Mouse (Mus musculus): Measurements from ENCODE around the gene Sgms1. TPM values are rescaled to one million over a fixed set of nuclear protein-coding genes. Genes with fewer than 3 reads are reported as not detected.
A peak's percentile ranks its signal among the peaks of the same experiment; 100 is the strongest.

Sgms1 gene
- polyA plus RNA-seq, 1 experiment from 2014 or later = 36.7 TPM

DNA sequence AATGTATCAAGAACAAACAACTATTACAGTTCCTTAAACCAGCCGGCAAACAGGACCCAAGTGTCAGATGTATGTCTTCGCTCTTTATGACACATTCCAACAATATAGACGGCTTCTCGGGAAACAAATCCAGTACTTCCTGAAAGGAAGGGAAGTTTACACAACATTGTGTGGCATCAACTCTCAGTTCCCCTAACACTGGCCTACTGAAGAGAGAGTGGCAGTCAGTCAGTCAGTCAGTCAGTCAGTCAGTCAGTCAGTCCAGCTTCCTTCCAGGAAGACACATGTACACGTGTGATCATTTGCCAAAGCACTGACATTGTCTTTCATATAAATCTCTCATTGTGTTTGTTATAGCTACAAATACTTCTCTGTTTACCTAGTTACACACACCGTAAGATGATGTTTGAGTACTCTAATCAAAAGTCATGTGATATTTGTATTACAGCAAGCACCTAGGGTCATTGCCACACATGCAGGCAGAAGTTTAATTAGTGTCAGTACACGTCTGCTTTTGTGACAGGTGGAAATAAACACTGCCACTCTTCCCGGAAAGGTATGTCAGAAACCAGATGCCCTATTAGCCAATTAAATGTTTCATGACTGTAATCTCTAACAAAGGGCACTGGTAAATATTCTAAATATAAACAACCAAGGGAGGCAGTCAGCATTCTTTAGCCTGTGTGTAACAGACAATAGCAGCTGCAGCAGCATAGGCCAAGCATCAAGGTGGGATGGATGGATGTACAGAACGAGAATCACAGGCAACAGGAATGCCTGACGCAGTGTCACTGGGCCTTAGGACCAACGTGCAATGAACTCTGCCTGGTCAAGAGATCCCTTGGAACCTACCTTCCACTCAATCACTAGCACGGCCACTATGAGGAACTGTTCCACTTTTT, 174.4 kb downstream of the Sgms1 start:
- Histone ChIP-seq H3K9ac (no peak overlapping the region), H3K4me3 (no peak overlapping the region), H3K27ac (no peak overlapping the region), H3K27me3 (no peaks in the 10 kb centered on the region), H3K4me1 (replicated peaks) (peaks cover 20% of the 10 kb centered on the region), H3K4me2 (no peak overlapping the region), H3K9me3 (replicated peaks) (no peaks in the 10 kb centered on the region), H3K36me3 (no peaks in the 10 kb centered on the region)
- ATAC-seq (replicated peaks; ENCODE audit: insufficient number of reproducible peaks, insufficient read depth, low FRiP score, low read depth) = no peak
- 71% methylated on average over 12 of the region's 12 CpGs for WGBS

- peak overlapping the region; percentile 10; the same call in 1 of the 2 replicates for H3K27ac ChIP-seq
- H3K9ac ChIP-seq = no peak overlapping the region
- no peak for ATAC-seq (replicated peaks; ENCODE audit: insufficient number of reproducible peaks, insufficient read depth, low FRiP score, low read depth)
- H3K4me1 ChIP-seq (replicated peaks) = peaks cover 28% of the 10 kb centered on the region
- no peak overlapping the region for H3K4me3 ChIP-seq
- no peak overlapping the region for H3K4me2 ChIP-seq
- no peaks in the 10 kb centered on the region for H3K9me3 ChIP-seq (replicated peaks)
- no peaks in the 10 kb centered on the region for H3K27me3 ChIP-seq
- no peaks in the 10 kb centered on the region for H3K36me3 ChIP-seq
- WGBS = 27% methylated on average over 3 of the region's 3 CpGs
These were observed 175.9 kb downstream of the Sgms1 start for GRCm38 (mm10) chr19:32213577-32213976.

GRCm38 (mm10) chr19:32211293-32211585, 178.3 kb downstream of the Sgms1 start:
- Histone ChIP-seq H3K36me3 (no peaks in the 10 kb centered on the region), H3K9me3 (replicated peaks) (no peaks in the 10 kb centered on the region), H3K4me1 (replicated peaks) (peaks cover 28% of the 10 kb centered on the region), H3K27me3 (no peaks in the 10 kb centered on the region), H3K4me2 (peak overlapping the region; percentile 62), H3K27ac (peak overlapping the region; percentile 90), H3K9ac (peak overlapping the region; percentile 34; the same call in 1 of the 2 replicates), H3K4me3 (peak overlapping the region; percentile 51)
- peak; percentile 23; the same call in 1 of the 2 replicates for ATAC-seq (replicated peaks; ENCODE audit: insufficient number of reproducible peaks, insufficient read depth, low FRiP score, low read depth)

DNA sequence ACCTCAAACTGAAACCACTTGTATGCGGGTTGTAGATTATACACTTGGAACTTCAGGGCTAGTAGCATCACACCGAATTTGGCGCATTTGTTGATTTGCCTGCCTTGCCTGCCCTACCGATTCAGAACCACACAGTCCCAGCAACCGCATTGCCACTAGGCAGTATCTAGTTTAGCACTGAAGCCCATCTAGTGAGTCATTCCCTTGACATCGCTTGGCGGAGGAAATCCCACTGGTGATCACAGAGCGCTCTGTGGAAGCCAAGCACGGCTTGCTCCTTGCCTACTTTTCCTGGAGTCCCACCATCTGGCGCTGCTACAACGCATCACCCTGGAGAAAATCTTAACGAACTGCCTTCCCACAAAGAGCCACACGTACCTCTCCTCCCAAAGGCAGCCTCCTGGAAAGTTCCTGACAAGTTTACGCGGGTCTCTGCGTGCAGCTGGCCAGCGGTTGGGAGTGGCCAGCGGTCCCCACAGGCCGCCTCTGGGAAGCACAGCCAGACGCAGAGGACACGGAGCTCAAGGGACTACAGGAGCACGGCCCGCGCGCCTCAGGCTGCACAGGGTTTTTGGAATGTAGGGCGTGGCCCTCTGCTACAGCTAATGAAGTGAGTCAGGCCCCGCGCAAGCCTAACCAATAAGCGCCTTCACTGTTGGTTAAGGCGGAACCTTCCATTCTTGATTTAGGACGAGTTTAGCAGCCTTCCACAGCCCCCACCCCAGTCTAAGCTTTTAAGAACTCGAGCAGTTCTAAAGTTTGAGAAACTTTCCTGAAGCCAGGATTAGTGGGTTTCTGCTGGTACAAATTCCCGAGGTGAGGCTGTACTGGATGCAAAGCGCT, 178.8 kb downstream of the Sgms1 start:
- H3K4me2 ChIP-seq = peak overlapping the region; percentile 62
- H3K4me3 ChIP-seq = peak overlapping the region; percentile 51
- WGBS = under 1% methylated on average over 34 of the region's 34 CpGs
- H3K9ac ChIP-seq = peak overlapping the region; percentile 34
- H3K27ac ChIP-seq = peak overlapping the region; percentile 90
- H3K36me3 ChIP-seq = no peaks in the 10 kb centered on the region
- no peaks in the 10 kb centered on the region for H3K27me3 ChIP-seq
- ATAC-seq (replicated peaks; ENCODE audit: insufficient number of reproducible peaks, insufficient read depth, low FRiP score, low read depth) = peak; percentile 97
- H3K9me3 ChIP-seq (replicated peaks) = no peaks in the 10 kb centered on the region
- peaks cover 27% of the 10 kb centered on the region for H3K4me1 ChIP-seq (replicated peaks)

GRCm38 (mm10) chr19:32210099-32210449, 179.4 kb downstream of the Sgms1 start:
- Histone ChIP-seq H3K9me3 (replicated peaks) (no peaks in the 10 kb centered on the region), H3K4me2 (peak overlapping the region; percentile 62), H3K27me3 (no peaks in the 10 kb centered on the region), H3K27ac (peak overlapping the region; percentile 90), H3K4me1 (replicated peaks) (peaks cover 21% of the 10 kb centered on the region), H3K9ac (peak overlapping the region; percentile 19), H3K36me3 (no peaks in the 10 kb centered on the region), H3K4me3 (peak overlapping the region; percentile 51)
- 3% methylated on average over 5 of the region's 5 CpGs for WGBS
- ATAC-seq (replicated peaks; ENCODE audit: insufficient number of reproducible peaks, insufficient read depth, low FRiP score, low read depth) = no peak

GRCm38 (mm10) chr19:32202131-32203114, 187.1 kb downstream of the Sgms1 start:
- H3K36me3 ChIP-seq = no peaks in the 10 kb centered on the region
- H3K27me3 ChIP-seq = no peaks in the 10 kb centered on the region
- no peak overlapping the region for H3K4me2 ChIP-seq
- 84% methylated on average over 12 of the region's 12 CpGs for WGBS
- no peak overlapping the region for H3K4me3 ChIP-seq
- no peak overlapping the region for H3K9ac ChIP-seq
- H3K27ac ChIP-seq = no peak overlapping the region
- peaks cover 31% of the 10 kb centered on the region for H3K4me1 ChIP-seq (replicated peaks)
- H3K9me3 ChIP-seq (replicated peaks) = no peaks in the 10 kb centered on the region
- no peak for ATAC-seq (replicated peaks; ENCODE audit: insufficient number of reproducible peaks, insufficient read depth, low FRiP score, low read depth)

DNA sequence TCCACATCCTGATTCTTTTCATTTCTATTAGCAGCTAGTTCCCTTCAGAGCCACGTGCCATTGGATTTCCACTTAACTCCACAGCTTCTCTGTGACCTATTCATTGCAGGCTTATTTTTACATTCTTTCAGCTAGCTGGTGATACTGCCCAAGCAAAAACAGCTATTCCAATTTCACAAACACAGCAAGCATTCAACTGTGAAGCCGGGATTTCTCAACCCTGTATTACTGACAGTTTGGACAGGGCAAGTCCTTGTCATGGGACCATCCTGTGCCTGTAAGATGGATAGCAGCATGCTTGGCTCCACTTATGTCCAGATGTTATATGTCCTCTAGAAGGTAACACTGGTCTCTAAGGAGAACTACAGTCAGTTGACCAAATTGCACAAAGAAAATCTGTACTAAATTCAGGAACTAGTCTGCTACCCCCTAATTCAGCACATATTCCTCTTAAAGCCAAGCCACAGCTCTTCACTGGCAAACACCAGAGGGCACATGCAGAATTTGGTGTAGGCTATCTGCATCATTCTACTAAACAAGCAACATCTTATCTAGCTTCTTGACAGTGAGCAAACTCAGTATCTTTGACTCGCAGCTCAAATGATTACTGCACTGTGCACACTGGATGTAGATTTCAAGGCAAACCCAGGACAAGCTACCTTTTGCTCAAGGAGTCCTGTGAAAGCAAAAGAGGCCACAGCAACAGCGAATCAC, 189.5 kb downstream of the Sgms1 start:
- no peaks in the 10 kb centered on the region for H3K27me3 ChIP-seq
- peaks cover 51% of the 10 kb centered on the region for H3K4me1 ChIP-seq (replicated peaks)
- H3K9me3 ChIP-seq (replicated peaks) = no peaks in the 10 kb centered on the region
- peak overlapping the region; percentile 29; the same call in 1 of the 2 replicates for H3K27ac ChIP-seq
- H3K36me3 ChIP-seq = no peaks in the 10 kb centered on the region
- H3K4me2 ChIP-seq = no peak overlapping the region
- no peak overlapping the region for H3K4me3 ChIP-seq
- ATAC-seq (replicated peaks; ENCODE audit: insufficient number of reproducible peaks, insufficient read depth, low FRiP score, low read depth) = no peak
- H3K9ac ChIP-seq = no peak overlapping the region
- 51% methylated on average over 4 of the region's 4 CpGs for WGBS

GRCm38 (mm10) chr19:32199133-32199532, 190.4 kb downstream of the Sgms1 start:
- Histone ChIP-seq H3K27ac (no peak overlapping the region), H3K9me3 (replicated peaks) (no peaks in the 10 kb centered on the region), H3K4me3 (no peak overlapping the region), H3K4me2 (no peak overlapping the region), H3K27me3 (no peaks in the 10 kb centered on the region), H3K4me1 (replicated peaks) (peaks cover 55% of the 10 kb centered on the region), H3K36me3 (no peaks in the 10 kb centered on the region), H3K9ac (no peak overlapping the region)
- ATAC-seq (replicated peaks; ENCODE audit: insufficient number of reproducible peaks, insufficient read depth, low FRiP score, low read depth) = no peak
- 80% methylated on average over 5 of the region's 5 CpGs for WGBS

DNA sequence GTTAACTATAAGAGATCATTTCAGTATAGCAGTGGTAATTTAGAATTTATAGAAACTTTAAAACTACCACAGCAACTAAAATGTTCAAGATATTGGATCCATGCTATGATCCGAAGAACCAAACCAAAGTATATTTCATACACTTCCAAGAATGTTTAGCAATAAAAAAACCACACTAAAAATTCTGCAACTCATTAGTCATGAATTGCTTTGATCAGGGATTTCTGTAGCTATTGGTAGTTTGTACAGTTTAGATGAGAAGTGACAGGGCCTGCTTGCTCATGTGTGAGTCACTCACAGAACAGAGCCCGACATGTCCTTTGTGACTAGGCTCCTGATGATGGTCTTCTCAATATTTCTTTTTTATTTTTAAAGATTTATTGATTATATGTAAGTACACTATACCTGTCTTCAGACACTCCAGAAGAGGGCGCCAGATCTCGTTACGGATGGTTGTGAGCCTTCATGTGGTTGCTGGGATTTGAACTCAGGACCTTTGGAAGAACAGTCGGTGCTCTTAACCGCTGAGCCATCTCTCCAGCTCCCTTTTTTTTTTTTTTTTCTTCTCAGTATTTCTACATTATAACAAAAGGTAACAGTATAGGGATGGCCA, 190.9 kb downstream of the Sgms1 start:
- no peaks in the 10 kb centered on the region for H3K9me3 ChIP-seq (replicated peaks)
- no peaks in the 10 kb centered on the region for H3K36me3 ChIP-seq
- no peak for ATAC-seq (replicated peaks; ENCODE audit: insufficient number of reproducible peaks, insufficient read depth, low FRiP score, low read depth)
- H3K4me3 ChIP-seq = no peak overlapping the region
- peaks cover 57% of the 10 kb centered on the region for H3K4me1 ChIP-seq (replicated peaks)
- 96% methylated on average over 7 of the region's 7 CpGs for WGBS
- H3K27ac ChIP-seq = no peak overlapping the region
- no peak overlapping the region for H3K9ac ChIP-seq
- H3K4me2 ChIP-seq = no peak overlapping the region
- no peaks in the 10 kb centered on the region for H3K27me3 ChIP-seq
